Mouse (Mus musculus) testis, adult 2 months (tissue): Measurements from ENCODE around the gene Dusp14.

ENCODE experiments used
- CTCF ChIP-seq: fragments of 200-500 bp; IDR thresholded peaks from 2 replicates; pipeline ENCODE4 v1.5.1; 2012; ENCODE audit warnings: low read depth, mild to moderate bottlenecking, inconsistent platforms, low read length, moderate library complexity; ENCODE audit not compliant: control insufficient read depth, insufficient read depth, insufficient replicate concordance
- POLR2A ChIP-seq: fragments of 200-500 bp; IDR thresholded peaks from 2 replicates; pipeline ENCODE4 v1.6.1; 2012; ENCODE audit warnings: low read depth, mild to moderate bottlenecking, inconsistent platforms, low read length, moderate library complexity; ENCODE audit not compliant: control insufficient read depth

DNA sequence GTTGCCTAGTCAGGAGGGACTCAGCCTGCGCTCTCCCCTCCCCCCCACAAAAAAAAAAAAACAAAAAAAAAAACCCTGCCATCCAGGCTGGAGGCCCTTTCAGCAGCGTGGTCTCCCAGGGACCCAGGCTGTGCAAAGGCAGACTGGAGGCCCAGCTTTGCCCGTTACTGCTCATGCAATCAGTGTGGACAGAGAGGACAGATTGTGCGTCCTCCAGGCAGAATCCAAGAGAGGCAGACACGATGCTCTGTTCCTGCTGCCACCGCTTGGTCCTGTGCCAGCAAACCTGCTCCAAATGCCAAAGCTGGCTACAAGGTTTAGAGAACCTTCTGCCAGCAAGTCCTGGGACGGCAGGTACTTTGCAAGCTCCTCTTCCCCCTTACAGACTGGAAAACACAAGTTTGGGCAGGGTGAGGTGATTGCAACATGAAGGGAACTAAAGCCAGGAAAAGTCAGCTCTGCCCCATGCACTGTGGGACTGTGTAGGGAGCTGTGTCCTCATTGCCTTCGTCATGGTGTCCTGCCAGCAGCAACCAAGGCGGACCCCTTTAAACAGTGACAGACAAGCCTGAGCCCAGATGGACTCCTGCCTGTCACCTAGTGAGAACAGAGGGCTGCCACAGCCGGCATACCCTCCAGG is 15.4 kb downstream of the Dusp14 start:
- TF ChIP-seq POLR2A (no peak), CTCF (no peak)
